Mouse (Mus musculus): ENCODE results near the gene Mylk.

The Mylk gene

GRCm38 (mm10) chr16:34941915-34942314 is 196.9 kb downstream of the Mylk start:
- DNase-seq (ENCODE audit: low read depth), result no peak

DNA sequence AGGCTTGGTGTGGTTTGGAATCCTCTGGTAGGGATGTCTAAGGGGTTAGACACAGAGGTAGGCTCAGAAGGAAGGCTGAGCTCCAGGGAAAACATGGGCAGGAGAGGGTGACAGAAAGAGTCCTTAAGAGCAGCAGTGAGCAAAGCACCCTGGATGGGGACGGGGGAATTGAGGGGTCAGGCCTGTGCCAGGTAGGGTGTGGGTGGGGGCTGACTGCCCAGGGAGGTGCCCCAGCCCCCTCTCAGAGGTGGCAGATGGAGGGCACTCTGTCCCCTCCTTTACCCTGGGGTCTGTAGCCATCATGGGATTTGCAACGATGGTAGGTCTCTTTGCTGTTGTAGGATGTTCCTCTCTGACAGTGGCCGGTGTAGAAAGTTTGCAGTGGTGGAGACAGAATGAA is 201.3 kb downstream of the Mylk start:
- DNase-seq (ENCODE audit: low read depth), result no peak

DNA sequence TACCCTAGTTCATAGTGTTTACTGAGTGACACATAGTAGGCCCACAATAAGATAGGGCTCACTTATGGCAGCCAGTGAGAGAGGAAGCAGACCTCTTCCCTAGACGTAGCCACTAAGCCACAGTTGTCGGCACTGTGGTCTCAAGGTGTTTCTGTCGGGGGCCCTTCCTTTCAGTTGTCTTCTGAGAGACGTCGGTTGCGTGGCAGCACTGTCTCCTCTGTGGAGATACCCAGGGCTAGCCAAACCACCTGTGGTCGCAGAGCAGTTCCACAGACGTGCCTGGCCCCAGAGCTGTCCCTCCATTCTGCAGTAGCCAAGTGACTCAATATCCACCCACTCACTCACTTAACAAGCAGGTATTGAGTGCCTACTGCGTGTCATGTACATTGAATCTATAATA is 205.9 kb downstream of the Mylk start:
- DNase-seq (ENCODE audit: low read depth), result no peak

DNA sequence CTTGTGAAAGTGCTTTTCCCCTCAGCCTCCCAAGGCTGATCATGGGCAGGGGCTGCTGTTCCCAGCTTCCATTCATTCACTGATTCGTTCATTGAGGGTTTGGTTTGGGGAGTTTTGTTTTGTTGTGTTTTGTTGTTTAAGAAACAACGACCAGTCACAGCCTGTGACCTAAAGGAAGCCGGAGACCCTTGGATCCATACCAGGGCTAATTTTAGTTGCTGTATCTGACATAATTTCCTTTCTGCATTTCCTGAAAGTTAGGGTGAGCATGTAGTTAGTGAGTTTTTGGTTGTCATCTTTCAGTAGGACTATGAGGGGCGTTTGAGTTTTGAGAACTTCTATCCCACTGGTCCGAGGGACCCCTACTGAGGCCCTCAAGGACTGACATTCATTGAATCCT is 207.2 kb downstream of the Mylk start:
- no peak for DNase-seq (ENCODE audit: low read depth)

- no peak for DNase-seq (ENCODE audit: low read depth)
Observed at GRCm38 (mm10) chr16:34952798-34953197, 207.8 kb downstream of the Mylk start.

GRCm38 (mm10) chr16:34953501-34953900 is 208.5 kb downstream of the Mylk start:
- DNase-seq (ENCODE audit: low read depth), result no peak

DNA sequence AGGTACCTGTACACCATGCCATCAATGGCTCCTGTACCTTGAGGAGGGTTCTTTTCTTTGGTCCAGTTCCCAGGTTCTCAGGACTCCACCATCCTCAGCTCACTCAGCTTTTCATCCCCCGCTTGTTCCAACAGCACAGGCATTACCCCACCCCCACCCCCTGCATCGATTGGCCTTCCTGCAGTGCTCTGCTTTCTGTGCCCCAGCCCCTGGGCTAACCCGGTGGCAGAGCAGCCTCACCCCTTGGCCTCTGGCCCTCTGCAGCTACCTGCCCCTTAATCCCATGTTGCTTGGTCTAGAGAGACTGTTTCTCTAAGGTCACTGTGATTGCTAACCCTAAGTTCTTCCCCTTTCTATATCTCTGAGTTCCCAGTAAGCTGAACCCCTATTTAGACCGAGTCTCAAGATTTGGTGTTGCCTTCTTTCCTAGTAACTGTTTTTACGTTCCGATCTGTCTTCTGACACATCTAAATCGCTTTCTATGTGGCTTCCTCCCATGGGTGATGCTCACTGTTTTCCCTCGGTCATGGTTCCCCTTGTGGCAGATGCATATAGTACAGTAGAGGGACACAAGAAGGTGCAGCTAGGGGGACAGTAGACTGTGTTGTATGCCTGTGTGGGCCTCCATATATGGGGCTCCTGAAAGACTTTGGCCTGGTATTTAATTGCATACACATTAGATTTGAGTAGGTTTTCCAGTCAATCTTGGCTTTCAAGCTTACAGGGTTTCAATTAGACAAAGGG is 212.6 kb downstream of the Mylk start:
- DNase-seq (ENCODE audit: low read depth), result no peak

DNA sequence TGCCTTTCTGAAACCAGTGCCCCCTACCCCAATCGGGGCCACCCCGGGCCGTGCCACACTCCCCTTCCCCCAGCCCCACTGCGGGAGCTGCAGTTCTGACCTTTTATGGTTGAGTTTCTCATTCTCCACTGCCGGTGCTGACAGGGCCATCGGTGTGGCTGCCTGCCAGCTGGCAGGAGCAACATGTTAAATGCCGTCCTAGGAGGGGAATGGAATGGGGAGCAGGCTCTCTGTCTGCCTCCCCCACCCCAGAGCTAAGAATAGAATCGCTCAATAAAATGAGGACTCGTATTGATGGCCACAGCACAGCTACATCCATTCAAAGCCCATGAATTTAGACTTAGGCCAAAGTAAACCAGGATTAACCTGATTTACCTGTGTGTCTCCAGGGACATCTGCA is 213.7 kb downstream of the Mylk start:
- peak; percentile 90 for DNase-seq (ENCODE audit: low read depth)

DNA sequence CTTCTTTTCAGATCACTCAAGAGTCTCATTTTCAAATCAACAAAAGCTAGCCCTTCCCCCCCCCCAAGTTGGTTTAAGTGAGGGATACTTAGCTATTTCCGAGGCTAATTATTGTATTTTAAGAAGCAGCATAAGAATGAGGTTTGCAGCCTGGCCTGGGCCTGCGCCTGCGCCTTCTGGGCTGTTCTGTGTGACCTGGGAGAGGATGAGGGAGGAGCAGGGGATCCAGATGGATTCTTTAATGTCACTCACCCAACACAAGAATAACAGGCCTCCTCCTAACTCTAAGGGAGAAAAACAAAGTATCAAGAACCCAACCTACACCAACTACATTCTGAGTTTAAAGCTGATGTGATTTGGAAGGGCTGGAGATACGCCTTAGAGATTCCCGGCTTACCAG is 214.3 kb downstream of the Mylk start:
- no peak for DNase-seq (ENCODE audit: low read depth)

- no peak for DNase-seq (ENCODE audit: low read depth)
Observed at GRCm38 (mm10) chr16:34960243-34960642, 215.2 kb downstream of the Mylk start.

DNA sequence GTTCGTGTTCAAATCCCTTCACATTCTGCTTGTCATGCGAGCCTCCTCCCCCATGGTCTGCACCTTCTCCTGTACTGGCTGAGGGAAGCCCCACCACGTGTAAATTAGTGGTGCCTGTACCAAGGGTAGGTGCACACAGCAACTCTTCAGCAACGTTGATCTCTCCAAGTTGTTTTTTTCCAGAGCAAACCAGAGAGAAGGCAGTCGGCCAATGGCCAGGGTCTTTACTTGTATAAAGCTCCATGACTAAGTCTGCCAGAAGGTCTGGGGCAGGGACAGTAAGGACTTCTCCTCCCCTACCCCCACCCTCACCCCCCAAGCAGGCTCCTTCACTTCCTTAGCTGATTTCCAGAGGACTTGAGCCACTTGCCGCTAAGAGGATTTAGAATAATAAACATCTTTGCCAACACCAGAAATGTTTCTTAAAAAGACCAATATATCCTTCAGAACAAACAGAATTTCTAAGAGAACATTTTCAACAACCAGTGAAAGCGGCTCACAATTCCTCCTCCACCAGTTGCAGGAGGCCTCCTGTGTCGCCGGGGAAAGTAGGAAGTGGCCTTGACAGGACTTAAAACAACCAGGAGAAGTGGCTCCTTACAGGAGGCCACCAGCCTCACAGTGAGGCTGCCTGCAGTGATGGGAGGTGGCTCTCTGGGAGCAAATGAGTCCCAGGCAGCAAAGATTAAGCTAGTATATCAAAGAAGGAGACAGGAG is 216.0 kb downstream of the Mylk start:
- DNase-seq (ENCODE audit: low read depth), result no peak

- peak; percentile 69 for DNase-seq (ENCODE audit: low read depth)
Observed at GRCm38 (mm10) chr16:34962322-34962721, 217.3 kb downstream of the Mylk start.

- peak; percentile 27 for DNase-seq (ENCODE audit: low read depth)
Observed at GRCm38 (mm10) chr16:34963008-34963407, 218.0 kb downstream of the Mylk start.

GRCm38 (mm10) chr16:34966620-34967081 is 221.6 kb downstream of the Mylk start:
- no peak for DNase-seq (ENCODE audit: low read depth)

DNA sequence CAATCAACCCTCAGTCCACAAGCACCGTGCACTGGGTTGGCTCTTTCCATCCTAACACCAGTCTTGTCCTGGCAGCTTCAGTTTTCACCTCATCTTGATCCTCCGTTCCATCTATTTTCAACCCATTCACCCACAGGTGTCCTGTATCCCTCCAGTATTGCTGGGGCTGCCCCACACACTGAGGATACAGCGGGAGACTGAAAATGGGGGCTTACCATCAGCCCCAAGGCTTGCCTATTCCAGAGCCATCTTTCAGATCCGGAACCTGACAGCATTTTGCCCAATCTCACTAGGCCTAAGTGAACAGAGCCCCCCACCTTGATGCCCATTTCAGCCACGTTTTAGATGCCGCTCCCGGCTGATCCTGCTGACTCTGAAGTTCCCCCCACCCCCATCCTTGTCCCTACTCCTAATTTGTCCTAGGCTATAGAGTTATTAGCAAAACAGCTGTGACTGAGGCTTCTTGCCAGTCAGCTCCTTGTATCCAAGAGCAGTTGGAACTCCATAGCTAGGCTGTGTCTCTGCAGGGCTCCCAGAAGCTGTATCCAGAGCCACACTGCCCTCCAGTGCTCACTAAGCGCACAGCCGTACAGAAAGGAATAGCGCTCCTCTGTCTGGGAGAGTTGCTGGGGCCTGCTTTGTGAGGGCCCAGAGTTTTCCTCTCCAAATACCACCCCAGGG is 222.2 kb downstream of the Mylk start:
- DNase-seq (ENCODE audit: low read depth), result peak; percentile 83

GRCm38 (mm10) chr16:34968181-34968580 is 223.2 kb downstream of the Mylk start:
- no peak for DNase-seq (ENCODE audit: low read depth)

GRCm38 (mm10) chr16:34972471-34972870 is 227.5 kb downstream of the Mylk start:
- no peak for DNase-seq (ENCODE audit: low read depth)

DNA sequence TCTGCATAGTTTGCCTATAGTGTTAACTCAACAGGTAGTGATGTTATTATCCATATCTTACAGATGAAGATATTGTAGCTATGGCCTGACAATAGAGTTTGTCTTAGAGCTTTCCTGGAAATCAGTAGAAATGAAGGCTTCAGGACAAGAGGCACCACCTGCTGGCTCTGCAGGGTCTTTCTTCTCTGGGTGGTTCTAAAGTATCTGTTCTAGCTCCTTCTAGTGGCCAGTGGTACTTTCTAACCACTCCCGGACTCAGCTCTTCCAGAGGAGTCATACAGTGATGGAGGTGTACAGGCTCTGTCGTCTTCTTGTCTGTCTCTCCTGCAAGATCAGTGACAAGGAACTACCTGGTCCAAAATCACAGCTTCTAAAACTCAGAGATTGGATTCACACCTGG is 230.5 kb downstream of the Mylk start:
- peak; percentile 56 for DNase-seq (ENCODE audit: low read depth)

DNA sequence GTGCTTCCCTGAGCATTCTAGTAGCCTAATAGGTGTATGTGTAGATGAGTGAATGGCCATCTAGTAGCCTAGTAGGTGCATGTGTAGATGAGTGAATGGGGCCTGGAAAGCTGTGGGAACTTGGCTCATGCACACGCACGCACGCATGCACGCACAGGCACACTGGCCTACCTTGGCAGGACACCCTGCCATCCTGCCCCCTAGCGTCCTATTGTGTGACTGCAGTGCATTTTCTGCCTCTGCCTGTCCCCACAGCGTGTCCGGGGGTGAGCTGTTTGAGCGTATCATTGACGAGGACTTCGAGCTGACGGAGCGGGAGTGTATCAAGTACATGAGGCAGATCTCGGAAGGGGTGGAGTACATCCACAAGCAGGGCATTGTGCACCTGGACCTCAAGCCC is 231.6 kb downstream of the Mylk start:
- no peak for DNase-seq (ENCODE audit: low read depth)

DNA sequence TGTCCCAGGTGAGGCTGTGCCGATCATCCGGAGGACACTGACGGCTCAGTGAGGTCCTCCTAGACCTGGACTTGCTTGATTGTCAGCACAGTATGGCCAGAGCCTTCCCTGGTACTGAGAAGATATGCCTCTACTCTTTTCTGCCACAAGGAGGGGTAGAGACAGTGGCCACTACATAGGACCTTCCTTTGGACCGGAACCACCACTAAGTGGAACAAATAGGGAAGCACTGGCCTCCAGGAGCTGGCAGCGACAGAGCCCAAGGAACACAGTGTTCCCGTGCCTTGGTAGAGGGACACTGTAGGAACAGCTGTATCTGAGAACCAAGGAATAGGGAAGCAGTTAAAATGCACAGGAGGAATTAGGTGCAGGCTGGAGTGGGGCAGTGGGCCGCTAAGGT is 233.0 kb downstream of the Mylk start:
- no peak for DNase-seq (ENCODE audit: low read depth)

DNA sequence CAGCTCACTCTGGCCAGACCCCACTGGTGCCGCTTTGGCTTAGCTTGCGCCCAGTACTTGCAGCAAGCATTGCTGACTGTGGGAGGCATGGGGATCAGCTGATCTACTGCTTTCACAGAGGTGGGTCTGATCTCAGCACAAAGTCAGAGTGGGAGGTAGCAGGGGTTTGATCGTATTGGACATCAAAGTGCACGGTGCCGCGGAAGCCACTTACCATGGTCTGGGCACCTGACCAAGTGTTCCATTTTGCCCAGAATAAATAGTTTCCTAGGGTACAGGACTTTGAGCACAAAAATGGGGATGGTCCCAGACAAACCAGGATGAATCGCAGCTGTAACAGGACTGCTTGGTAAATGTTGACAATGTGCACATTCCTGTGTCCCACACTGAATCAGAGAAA is 236.0 kb downstream of the Mylk start:
- no peak for DNase-seq (ENCODE audit: low read depth)

DNA sequence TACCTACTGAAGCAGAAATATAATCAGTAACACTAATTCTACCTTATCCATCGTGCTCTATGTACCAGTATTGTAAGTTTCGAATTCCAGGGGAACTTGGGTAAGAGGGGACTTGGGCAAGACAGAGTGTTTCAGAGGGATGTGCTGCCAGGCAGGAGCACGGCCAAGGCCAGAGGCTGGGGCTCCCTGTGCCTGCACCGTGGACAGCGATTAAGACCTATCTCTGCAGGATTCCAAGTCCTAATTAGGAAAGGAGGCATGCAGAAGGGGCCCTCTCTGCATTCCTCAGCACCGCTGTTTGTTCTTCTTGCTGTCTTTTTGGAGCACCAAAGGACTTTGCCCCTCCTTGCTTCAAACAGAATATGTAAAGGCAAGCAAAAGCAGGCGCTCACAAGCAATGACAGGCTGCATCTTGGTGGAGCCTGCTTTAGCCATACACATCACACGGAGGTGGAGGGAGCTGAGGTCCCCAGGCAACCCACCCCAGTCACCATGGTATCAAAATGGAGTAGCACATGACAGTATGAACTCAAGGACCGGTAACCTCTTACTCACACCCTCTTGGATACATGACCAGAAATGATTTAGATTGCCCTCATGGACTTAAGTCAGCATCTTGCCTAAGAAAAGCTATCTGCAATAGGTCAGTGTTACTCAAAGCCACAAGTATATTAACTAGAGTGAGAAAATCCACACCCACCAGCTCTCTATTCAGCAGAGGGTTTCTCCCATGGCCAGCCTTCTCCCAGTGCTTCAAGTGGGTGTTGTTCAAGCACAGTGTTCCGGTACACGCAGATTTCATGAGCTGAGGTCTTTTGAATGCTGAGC is 239.4 kb downstream of the Mylk start:
- no peak for DNase-seq (ENCODE audit: low read depth)

Measured in NIH3T3 (cell line).